Mouse (Mus musculus) megakaryocyte, adult 5-6 weeks (primary cell): Measurements from ENCODE around the gene Herpud1. TPM values are rescaled to one million over a fixed set of nuclear protein-coding genes. Genes with fewer than 3 reads are reported as not detected.

Experiments used
- ATAC-seq: 2 replicates; pipeline ENCODE4 v1.8.0; 2016; ENCODE audit warnings: mild to moderate bottlenecking, inconsistent platforms; ENCODE audit not compliant: poor library complexity, severe bottlenecking
- total RNA-seq, 2 experiments: library from RNA; stranded (forward) in 1 of 2; stranded (reverse) in 1 of 2; fragments of 153-499, 151-499 nt in 1 of 2; fragments of 221-1000, 200-1000 nt in 1 of 2; gene quantifications; 2 replicates each; pipeline versions ENCODE4 v1.2.3 to v1.2.4; 2015 to 2017

Herpud1 gene
- total RNA-seq, 2 experiments from 2014 or later = 76.0 to 79.4 TPM

DNA sequence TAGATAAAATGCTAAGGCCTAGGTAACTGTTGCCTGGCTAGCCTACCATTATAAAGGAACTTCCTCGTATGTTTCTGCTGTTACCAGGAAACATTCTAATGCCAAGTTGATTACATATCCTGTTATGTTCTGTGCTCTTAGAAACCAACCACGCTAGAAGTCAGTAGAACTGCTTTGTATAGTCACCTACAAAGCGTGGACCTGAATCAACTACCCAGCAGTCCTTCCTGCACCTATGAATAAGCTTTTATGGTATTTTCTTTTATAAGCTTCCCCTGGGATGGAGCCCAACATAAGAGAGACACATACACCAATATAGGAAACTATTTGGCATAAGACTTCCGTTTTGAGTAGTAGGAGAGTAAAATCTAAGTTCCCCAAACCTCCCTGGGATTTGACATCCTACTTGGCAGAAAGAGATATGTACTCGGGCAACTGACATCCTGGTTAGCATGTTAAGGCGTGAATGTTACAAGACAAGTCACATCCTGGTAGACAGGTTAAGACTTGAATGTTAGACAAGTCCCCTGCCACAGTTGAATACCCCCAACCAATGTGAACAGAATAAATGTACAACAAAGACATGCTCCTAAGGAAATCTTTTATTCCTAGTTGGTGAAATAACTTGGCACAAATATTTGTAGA, 13.2 kb upstream of the Herpud1 start:
- no peak for ATAC-seq

DNA sequence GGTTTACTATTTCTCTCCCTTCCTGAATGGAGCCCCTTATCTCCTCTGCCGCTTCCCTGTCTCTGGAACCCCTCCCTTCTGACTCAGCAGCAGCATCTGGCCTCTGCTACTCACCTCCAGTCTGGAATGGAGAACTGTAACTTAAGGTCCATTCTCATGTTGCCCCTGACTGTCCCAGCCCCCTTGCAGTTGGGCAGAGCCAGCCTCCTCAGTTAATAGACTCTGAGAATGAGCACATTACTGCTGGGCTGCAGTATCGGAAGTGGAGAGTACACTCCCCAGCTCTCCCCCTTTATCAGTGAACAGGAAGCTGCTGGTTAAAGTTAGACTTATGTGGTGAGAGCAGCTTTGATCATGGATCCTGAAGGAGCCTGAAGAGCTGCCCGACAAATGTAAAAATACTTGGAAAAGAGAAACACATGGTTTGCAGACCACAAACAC, 10.7 kb upstream of the Herpud1 start:
- ATAC-seq = peak; percentile 44

DNA sequence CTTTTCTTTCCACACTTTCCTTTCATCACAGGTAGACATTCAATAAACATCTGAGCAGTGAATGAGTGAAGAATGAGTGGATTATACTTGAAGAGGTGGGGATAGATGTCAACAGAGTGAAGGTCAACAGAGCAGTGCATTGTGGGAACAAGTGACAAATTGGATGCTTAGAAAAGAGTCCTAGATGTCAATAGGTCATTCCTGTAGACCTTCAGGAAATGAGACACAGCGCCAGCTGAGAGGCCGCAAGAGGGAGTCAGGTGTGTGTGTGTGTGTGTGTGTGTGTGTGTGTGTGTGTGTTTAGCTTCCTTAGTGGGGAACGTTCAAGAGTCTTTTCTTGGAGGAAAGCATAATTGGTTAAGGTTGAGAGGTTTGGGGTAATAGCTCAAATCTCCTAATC, 10.1 kb upstream of the Herpud1 start:
- no peak for ATAC-seq

DNA sequence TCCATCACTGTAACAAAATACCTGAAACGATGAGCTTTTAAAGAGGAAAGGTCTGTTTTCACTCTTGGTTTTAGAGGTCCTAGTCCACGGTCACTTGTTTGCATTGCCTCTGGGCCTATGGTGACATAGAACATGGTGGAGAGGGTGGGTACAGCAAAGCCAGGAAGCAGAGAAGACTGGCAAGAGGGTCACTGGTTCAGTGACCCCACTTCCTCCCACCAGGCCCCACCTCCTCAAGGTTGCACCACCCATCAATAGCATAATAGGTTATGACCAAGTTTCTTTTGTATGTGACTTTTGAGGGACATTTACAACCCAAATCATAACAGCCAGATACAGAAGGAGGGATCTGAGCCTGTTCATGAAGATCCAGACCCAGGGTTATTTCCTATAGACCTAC, 9.7 kb upstream of the Herpud1 start:
- ATAC-seq = peak; percentile 40

DNA sequence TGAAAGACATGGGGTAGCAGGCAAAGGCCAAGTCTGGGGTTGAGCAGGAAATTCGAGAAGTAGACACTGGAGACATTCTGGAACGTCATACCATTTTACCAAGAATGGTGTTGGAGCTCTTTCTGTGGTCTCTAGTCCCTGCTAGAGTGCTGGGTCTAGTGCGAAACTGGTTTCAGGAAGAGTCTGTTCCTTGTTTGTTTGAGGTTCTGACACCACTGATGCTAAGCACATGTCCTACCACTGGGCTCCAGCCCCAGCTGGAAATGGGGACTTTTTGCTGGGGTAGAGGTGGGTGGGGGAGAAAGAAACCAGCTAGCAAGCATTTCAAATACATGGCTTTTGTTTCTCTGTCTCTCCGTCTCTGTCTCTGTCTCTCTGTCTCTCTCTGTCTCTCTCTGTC, 9.2 kb upstream of the Herpud1 start:
- peak; percentile 73 for ATAC-seq

DNA sequence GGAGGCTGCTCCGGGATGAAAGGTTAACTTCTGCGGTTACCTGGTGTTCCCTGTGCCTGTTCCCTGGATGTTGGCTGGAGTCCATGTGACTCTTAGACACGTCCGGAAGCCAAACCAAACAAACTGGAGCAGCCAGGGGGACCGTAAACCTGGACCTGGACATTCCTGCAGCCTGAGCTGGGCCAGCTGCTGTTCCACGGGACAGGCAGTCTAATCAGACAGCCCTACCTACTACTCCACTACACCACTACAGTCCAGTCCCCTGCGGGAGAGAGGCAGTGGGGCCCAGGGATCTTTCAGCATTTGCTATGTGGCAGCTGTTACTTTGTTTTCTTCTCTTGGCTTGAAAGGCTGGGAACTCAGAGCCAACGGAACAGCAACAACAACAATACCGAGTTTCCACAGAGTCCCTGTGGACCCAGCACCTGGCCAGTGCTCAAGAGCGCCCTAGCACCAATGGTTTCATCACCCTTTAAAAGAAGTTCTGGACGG, 8.5 kb upstream of the Herpud1 start:
- no peak for ATAC-seq

DNA sequence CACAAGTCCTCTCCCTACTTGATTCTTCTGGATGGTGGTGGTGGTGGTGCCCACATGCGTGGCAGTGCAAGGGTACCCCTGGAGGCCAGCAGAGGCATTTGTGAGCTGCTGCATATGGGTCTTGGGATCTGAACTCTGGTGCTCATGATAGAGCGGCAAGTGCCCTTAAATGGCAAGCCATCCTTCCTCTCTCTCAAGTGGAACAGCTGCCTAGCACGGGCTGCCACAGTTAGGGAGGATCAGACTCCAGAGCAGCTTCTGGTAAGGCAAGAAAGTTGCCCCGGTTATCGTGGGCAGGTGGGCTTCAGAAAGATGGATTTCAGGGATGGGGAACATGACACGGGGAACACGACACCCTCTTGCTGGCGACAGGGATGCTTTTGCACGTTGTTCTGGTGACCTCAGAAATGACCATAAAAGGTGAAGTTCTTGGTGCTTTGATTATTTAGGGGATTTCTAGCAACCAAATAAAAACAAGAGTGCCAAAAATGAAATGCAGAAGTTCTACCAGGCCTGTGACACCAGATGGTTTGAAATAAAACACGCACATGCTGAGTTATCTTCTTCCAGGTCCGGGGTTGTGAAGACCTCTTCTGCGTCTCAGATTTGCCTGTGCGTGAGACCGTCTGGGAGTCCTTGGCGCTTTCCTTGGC, 7.3 kb upstream of the Herpud1 start:
- ATAC-seq = no peak

DNA sequence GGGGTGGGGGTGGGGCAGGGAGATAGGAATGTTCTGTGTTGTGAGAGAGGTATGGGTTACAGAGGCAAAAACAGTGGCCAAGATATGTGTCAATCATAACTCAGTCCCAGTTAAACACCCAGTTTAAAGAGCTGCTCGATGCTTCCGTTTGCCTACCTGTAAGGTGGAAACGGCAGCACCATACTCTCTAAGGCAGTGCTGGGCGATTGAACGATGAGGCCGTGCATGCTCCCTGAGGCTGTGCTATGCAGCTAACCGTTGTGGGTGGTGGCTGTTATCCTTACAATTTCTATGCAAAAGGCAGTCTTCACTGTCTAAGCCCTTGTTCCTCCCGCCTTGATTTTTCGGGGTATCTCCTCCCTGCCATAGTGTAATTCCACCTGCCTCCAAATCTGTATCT, 6.6 kb upstream of the Herpud1 start:
- ATAC-seq = no peak

DNA sequence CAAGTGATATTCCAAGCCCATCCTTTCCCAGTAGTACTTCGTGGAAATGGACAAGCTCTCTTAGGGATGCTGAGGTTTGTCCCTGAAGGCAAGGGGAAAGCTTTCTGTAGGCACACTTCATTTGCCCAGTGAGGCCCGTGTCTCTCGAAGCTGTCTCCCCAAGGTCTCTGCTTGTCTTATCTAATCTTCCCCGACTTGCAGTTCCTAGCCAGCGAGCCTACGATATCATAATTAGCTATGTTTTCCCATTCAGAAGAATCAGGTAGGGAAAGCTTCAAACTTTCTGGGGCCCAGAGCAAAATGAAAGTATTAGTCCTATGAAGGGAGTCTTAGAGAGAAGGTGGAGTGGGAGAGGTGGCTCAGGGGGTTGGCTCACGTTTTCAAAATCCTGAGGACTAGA, 2.1 kb upstream of the Herpud1 start:
- ATAC-seq = no peak

DNA sequence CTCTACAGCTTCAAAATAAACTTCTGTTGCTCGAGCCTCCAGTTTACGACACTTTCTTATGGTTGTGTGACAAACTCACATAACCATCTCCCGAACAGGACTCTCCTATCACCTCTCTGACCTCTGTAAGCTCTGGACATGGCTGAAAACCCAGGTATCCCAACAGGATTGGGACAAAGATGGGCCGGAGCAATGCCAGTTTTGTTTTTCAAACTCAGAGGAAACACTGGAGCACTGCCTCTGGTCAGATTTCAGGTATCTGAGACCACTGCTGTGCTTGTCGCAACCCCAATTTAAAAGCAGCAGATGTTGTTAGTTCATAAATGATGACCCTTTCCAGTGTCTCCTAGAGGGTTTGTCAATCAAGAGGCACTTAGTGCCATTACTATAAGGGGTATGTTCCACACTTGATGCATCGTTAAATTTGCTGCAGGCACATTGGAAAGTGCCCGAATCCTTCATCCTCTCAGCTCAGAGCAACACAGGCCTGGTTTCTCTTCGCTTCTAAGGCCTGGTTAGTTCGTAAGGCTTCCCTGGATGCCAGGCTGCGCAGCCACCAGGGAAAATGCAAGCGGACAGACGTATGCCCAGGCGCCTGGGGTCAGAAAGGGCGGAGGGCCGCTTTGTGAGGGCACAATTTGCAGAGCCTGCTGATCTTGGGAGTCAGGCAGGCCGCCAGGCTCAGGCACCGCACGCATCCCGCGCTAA, 578 bp upstream of the Herpud1 start:
- ATAC-seq = no peak

DNA sequence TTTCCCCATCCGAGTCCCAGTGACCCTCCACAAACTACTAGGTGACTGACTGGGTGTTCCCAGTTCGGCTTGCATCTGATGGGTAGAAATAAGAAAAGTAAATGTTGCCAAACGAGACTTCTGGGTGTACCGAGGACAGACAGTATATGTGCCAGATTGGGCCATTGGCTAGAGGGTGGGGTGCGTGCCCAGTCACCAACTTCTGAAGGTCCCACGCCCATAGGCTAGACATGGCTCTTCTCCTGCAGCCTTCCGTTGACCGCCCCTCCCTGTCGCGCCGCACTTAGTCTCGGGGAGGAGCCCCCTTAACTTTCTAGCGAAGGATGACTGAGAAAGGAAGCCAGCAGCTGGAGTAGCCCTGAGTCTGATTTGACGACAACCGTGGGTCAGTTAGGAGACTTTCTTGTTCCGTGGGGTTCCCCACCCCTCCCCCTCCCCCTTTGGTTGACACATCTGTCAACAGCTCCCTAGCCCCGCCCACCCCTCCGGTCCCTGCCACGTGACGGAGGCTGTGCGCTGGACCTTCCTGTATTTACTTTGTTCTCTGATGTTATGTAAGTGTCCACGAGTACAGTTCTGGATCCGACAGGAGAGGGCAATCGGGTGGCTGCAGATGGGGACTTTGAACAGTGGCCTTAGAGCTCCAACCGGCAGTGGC, 918 bp downstream of the Herpud1 start:
- peak; percentile 61 for ATAC-seq

DNA sequence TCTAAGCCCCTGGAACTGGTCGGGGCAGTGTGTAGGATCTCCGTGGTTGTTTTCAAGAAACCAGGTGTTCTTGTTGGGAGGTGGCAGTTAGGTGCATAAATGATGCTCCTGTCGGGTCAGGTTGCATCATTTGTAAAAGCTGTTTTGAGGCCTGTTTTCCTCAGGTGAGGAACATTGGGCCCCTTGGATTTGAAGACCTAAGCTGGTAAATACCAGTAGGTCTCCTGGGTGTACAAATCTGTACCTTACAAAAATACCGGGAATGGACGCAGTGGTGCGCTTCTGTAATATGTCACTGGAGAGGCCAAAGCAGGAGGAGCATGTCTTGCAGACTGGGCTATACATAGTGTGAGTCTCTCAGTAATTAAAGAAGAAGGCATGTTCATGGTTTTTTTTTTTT, 1.5 kb downstream of the Herpud1 start:
- ATAC-seq = no peak

DNA sequence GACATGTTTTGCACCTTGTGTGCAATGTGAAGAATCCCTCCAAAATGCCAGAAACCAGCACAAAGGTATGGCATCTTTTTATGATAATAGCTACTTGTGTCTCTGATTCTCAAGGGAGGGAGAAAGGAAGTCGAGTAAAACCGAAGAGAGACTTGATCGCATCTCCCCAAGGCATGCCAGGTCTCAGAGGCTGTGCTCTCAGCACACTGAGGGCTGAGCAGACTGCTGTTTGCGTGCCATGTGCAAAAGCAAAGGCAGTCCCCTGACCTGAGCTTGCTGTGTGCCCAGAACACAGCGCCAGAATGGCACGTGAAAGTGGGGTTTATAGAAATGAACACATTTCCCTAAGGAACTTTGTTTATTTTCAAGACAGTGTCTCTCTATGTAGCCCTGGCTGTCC, 3.3 kb downstream of the Herpud1 start:
- ATAC-seq = no peak

DNA sequence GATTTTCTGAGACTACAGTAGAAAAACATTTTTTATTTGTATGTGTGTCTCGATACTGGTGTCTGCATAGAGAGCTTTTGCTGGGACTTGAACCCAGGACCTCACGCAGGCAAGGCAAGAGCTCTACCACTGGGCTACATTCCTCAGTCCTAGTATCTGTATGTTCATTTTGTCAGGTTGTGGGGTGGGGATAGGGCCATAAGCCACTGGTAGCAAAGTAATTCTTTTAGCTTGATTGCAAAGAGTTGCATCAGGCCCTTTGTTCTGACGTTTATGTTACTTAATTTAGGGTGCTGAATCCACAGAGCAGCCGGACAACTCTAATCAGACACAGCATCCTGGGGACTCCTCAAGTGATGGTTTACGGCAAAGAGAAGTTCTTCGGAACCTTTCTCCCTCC, 4.2 kb downstream of the Herpud1 start:
- no peak for ATAC-seq

DNA sequence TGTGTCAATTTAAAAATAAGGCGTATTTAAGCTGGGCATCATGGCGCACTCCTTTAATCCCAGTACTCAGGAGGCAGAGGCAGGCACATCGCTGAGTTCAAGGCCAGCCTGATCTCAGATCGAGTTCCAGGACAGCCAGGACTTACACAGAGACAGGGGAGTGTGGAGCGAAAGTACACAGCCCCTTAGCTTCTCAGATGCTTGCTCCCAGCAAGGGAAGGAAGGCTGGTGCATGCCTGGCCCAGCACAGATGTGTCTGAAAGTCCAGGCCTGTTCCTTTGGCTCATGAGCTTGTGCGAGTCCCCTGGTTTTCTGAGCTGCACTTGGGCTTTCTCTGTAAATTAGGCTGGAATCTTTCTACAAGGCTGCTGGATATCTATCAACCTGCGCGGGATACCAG, 4.7 kb downstream of the Herpud1 start:
- ATAC-seq = no peak

DNA sequence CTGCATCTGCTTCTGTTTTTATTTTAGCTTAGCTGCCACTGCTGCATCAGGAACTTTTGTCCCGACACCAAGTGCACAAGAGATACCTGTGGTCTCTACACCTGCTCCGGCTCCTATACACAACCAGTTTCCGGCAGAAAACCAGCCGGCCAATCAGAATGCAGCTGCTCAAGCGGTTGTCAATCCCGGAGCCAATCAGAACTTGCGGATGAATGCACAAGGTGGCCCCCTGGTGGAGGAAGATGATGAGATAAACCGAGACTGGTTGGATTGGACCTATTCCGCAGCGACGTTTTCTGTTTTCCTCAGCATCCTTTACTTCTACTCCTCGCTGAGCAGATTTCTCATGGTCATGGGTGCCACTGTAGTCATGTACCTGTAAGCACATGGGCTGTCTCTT, 5.9 kb downstream of the Herpud1 start:
- 0 out of 2 replicates have a peak, but pooled peaks have one; percentile 23 for ATAC-seq

DNA sequence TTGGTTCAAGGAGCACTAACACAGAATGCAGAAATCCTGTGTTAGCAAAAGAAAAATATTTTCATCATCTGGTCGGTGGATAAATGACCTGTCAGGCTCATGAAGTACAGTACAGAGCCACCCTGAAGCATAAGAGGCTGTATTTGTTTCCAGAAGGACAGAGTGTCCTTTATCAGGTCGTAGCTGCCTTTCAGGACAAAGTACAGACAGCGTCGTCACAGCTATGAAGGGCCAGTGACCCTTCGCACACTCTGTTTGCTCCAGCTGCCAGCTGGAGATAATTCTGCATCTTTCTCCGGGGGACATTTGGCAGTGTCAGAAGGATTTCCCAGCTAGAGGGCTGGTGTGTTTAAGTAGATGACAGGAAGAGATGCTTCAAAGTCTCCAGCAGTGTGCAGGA, 6.4 kb downstream of the Herpud1 start:
- ATAC-seq = no peak

DNA sequence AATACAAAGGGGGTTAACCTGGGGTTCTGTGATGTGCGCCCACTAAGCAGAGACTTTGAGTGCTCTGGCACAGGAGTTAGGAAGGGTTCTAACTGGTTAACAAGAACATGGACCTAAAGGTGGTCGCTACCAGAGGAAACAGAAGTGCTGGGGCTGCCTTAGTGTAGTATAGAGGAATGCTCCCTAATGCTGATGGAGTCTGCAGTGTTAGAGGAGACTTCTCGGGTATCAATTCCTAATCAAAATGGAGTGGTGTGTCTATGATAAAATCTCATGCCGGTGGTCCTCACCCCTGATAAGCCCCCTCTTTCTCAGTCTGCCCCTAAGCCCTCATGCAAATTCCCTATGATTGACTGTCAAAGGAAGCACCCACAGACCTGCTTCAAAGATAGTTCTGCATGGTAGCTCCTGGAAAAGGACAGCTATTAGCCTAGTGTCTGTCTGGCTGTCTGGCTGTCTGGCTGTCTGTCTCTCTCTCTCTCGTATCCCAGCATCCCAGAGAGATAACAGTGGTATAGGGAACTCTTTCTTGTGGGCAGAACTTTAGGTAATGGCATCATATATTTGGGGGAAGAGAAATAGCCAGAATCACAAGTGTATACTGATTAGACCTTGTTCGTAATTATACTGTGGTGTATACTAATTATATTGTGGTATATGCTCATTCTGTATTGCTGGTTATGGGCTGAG, 9.8 kb downstream of the Herpud1 start:
- ATAC-seq = no peak

DNA sequence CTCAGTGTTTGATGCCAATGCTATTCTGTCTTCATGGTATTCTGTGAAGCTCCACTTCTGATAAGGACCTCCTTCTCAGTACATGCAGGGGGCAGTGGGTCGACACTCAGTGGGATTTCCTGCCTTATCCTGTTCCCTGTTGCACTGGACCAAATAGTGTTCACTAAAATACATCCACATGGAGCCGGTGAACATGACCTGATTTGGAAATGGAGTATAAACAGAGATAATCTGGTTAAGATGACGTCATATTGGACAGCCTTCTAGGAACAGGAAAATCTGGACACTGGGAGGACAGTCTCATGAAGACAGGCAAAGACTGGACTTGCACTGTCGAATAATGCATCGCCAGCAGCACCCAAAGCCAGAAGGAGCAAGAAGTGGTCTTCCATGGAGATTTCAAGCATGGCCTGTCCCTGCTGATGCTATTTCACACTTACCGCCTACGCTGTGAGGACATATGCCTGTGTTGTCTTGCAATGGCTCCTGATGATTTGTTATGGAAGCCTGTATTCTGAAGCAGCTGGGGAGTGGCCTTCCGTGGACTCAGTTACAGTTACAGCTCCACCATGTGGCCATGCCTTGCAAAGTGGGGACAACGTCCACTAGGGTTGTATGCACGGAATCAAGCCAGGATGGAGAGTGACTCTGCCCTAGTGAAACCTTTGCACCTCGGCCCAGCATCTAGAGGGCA, 10.9 kb downstream of the Herpud1 start:
- peak; percentile 90 for ATAC-seq

DNA sequence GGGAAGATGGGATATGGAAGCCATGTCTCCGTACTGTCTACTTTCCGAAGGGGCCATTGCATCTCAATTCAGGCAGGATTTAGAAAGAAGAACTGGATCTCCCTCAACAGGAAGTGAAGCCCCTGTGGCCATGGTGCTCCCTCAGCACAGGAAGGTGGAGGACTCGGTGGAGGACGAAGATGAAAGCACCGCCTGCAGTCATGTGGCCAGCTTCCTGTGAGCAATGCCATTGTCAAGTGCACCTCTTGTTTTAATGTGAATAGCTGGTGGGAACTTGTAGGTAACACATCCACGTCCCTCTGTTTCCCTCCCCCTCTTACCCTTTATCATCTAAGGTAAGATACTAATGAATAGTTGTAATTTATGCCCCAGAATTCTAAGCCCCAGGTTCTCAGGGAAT, 12.3 kb downstream of the Herpud1 start:
- peak; percentile 49 for ATAC-seq
